Mouse (Mus musculus): ENCODE measurements around the gene Dctn5. TPM values are rescaled to one million over a fixed set of nuclear protein-coding genes. Genes with fewer than 3 reads are reported as not detected.
A peak's percentile ranks its signal among the peaks of the same experiment; 100 is the strongest.
"Not testable (repeated sequence)": the region's sequence is repeated elsewhere in the genome, so short reads cannot be mapped to it uniquely, and the experiment has no call there.

Dctn5 gene
- polyA plus RNA-seq (2012; rRNA removed), result 74.9 and 77.1 TPM in 2 replicates

GRCm38 (mm10) chr7:122132497-122133337 is at the start of gene Dctn5, which contains the start of gene Palb2:
TSS of gene Dctn5 (plus strand) at chr7:122133041.
TSS of gene Palb2 (minus strand) at chr7:122132985.
- Histone ChIP-seq H3K4me3 (ENCODE audit: insufficient read depth, low read depth, low read length) (peak within 1 kb of the TSS; percentile 96), H3K4me1 (ENCODE audit: control insufficient read depth, insufficient read depth, low read length) (peaks cover 6% of the 10 kb centered on the region; the same call in 1 of the 2 replicates), H3K27me3 (replicated peaks; ENCODE audit: control insufficient read depth, insufficient read depth, low read length) (no peaks in the 10 kb centered on the region), H3K36me3 (ENCODE audit: control insufficient read depth, insufficient read depth, low read length) (no peaks in the 10 kb centered on the region; the same call in 1 of the 2 replicates), H3K27ac (ENCODE audit: insufficient read depth, low read depth, low read length) (peak within 1 kb of the TSS; percentile 79)
- WGBS, result under 1% methylated on average over 54 of the region's 54 CpGs
- peak; percentile 68 for TF ChIP-seq POLR2A (IDR thresholded peaks at IDR 0.05; ENCODE audit: low read depth, low read length)
- TF ChIP-seq CTCF (conservative IDR thresholded peaks at IDR 0.05; ENCODE audit: insufficient read depth, insufficient read length, low read depth, low read length), result no peak
- peak; percentile 99 for DNase-seq

GRCm38 (mm10) chr7:122087195-122087982 is 45.5 kb upstream of the Dctn5 start:
- 84% methylated on average over 11 of the region's 11 CpGs for WGBS
- no peak for DNase-seq
- H3K36me3 ChIP-seq (ENCODE audit: control insufficient read depth, insufficient read depth, low read length), result peaks cover 17% of the 10 kb centered on the region
- no peak for TF ChIP-seq CTCF (conservative IDR thresholded peaks at IDR 0.05; ENCODE audit: insufficient read depth, insufficient read length, low read depth, low read length)
- no peak for TF ChIP-seq POLR2A (IDR thresholded peaks at IDR 0.05; ENCODE audit: low read depth, low read length)
- H3K27me3 ChIP-seq (replicated peaks; ENCODE audit: control insufficient read depth, insufficient read depth, low read length), result no peaks in the 10 kb centered on the region
- no peak overlapping the region for H3K4me3 ChIP-seq (ENCODE audit: insufficient read depth, low read depth, low read length)
- no peaks in the 10 kb centered on the region for H3K4me1 ChIP-seq (ENCODE audit: control insufficient read depth, insufficient read depth, low read length)
- H3K27ac ChIP-seq (ENCODE audit: insufficient read depth, low read depth, low read length), result no peak overlapping the region

- Histone ChIP-seq H3K4me3 (ENCODE audit: insufficient read depth, low read depth, low read length) (no peak overlapping the region), H3K36me3 (ENCODE audit: control insufficient read depth, insufficient read depth, low read length) (peaks cover 11% of the 10 kb centered on the region), H3K27ac (ENCODE audit: insufficient read depth, low read depth, low read length) (no peak overlapping the region), H3K4me1 (ENCODE audit: control insufficient read depth, insufficient read depth, low read length) (peaks cover 3% of the 10 kb centered on the region; the same call in 1 of the 2 replicates), H3K27me3 (replicated peaks; ENCODE audit: control insufficient read depth, insufficient read depth, low read length) (no peaks in the 10 kb centered on the region)
- WGBS, result 90% methylated on average over 2 of the region's 2 CpGs
- no peak for TF ChIP-seq POLR2A (IDR thresholded peaks at IDR 0.05; ENCODE audit: low read depth, low read length)
- TF ChIP-seq CTCF (conservative IDR thresholded peaks at IDR 0.05; ENCODE audit: insufficient read depth, insufficient read length, low read depth, low read length), result peak; percentile 31; the same call in 1 of the 2 replicates
- DNase-seq, result peak; percentile 14
Measured at GRCm38 (mm10) chr7:122094564-122095330, 38.1 kb upstream of the Dctn5 start.

- Histone ChIP-seq H3K27ac (ENCODE audit: insufficient read depth, low read depth, low read length) (no peak overlapping the region), H3K27me3 (replicated peaks; ENCODE audit: control insufficient read depth, insufficient read depth, low read length) (no peaks in the 10 kb centered on the region), H3K4me1 (ENCODE audit: control insufficient read depth, insufficient read depth, low read length) (peaks cover 7% of the 10 kb centered on the region; the same call in 1 of the 2 replicates), H3K36me3 (ENCODE audit: control insufficient read depth, insufficient read depth, low read length) (peaks cover 4% of the 10 kb centered on the region; the same call in 1 of the 2 replicates), H3K4me3 (ENCODE audit: insufficient read depth, low read depth, low read length) (no peak overlapping the region)
- 84% methylated on average over 3 of the region's 3 CpGs for WGBS
- DNase-seq, result no peak
- TF ChIP-seq POLR2A (IDR thresholded peaks at IDR 0.05; ENCODE audit: low read depth, low read length) (no peak), CTCF (conservative IDR thresholded peaks at IDR 0.05; ENCODE audit: insufficient read depth, insufficient read length, low read depth, low read length) (no peak)
Measured at GRCm38 (mm10) chr7:122098009-122098408, 34.8 kb upstream of the Dctn5 start.

- TF ChIP-seq CTCF (conservative IDR thresholded peaks at IDR 0.05; ENCODE audit: insufficient read depth, insufficient read length, low read depth, low read length) (peak; percentile 88), POLR2A (IDR thresholded peaks at IDR 0.05; ENCODE audit: low read depth, low read length) (no peak)
- WGBS, result 40% methylated on average over 4 of the region's 4 CpGs
- peaks cover 7% of the 10 kb centered on the region; the same call in 1 of the 2 replicates for H3K4me1 ChIP-seq (ENCODE audit: control insufficient read depth, insufficient read depth, low read length)
- no peak overlapping the region for H3K27ac ChIP-seq (ENCODE audit: insufficient read depth, low read depth, low read length)
- H3K4me3 ChIP-seq (ENCODE audit: insufficient read depth, low read depth, low read length), result no peak overlapping the region
- peak; percentile 69 for DNase-seq
- H3K36me3 ChIP-seq (ENCODE audit: control insufficient read depth, insufficient read depth, low read length), result peaks cover 3% of the 10 kb centered on the region; the same call in 1 of the 2 replicates
- H3K27me3 ChIP-seq (replicated peaks; ENCODE audit: control insufficient read depth, insufficient read depth, low read length), result no peaks in the 10 kb centered on the region
Measured at GRCm38 (mm10) chr7:122099222-122099621, 33.6 kb upstream of the Dctn5 start.

- peak overlapping the region; percentile 88 for H3K27ac ChIP-seq (ENCODE audit: insufficient read depth, low read depth, low read length)
- peak overlapping the region; percentile 86 for H3K4me3 ChIP-seq (ENCODE audit: insufficient read depth, low read depth, low read length)
- H3K27me3 ChIP-seq (replicated peaks; ENCODE audit: control insufficient read depth, insufficient read depth, low read length); H3K4me1 ChIP-seq (ENCODE audit: control insufficient read depth, insufficient read depth, low read length); H3K36me3 ChIP-seq (ENCODE audit: control insufficient read depth, insufficient read depth, low read length): not testable (repeated sequence)
- peak; percentile 18 for DNase-seq
- 3% methylated on average over 28 of the region's 28 CpGs for WGBS
Measured at GRCm38 (mm10) chr7:122101014-122101746, 31.7 kb upstream of the Dctn5 start.

All from kidney, adult 2 months (tissue).